Mouse (Mus musculus) fat pad, adult 2 months (tissue): ENCODE results near the gene Sec63.

Experiments used
- DNase-seq: peaks from one replicate; pipeline ENCODE4 v3.0.0-alpha.2; 2011; ENCODE audit warnings: low read depth, low spot score; ENCODE audit errors: extremely low read depth

Sec63 gene

DNA sequence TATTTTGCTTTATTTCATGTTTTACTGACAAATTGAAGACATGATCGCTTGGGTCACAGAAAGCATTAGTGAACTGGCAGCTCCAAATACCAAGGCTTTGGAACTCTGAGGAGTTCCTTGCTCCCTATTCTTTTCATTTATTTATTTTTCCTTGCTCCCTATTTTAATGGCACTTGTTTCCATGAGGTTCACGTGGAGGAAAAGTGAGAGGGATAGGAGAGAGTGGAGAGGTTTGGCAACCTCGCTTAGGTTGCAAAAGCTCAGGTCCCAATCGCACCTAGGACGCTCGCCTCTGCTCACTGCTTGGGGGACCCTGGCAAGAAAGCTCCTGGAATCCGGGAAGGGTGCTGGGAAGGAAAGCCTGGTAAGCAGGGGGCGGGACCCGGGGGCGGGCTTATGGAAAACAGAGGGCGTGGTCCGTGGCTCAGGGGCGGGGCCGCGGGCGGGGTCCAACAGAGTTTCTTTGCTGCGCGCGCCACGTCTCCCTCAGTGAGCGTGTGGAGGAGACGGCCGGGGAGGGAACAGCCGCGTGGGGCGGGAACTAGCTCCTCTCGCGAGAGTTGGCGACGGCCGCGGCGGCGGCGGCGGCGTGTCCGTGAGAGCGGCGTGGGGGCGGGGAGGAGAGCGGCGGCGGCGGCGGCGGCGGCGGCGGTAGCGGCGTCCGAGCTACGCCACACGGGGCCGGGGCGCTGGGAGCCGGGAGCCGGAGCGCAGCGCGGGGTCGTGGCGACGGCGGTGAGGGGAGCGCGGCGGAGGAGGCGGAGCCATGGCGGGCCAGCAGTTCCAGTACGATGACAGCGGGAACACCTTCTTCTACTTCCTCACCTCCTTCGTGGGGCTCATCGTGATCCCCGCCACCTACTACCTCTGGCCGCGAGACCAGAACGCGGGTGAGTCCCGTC, at the start of gene Sec63:
TSS of gene Sec63 (plus strand) at position 498 of the 902 bp plus-strand sequence.
- DNase-seq = peak; percentile 36

DNA sequence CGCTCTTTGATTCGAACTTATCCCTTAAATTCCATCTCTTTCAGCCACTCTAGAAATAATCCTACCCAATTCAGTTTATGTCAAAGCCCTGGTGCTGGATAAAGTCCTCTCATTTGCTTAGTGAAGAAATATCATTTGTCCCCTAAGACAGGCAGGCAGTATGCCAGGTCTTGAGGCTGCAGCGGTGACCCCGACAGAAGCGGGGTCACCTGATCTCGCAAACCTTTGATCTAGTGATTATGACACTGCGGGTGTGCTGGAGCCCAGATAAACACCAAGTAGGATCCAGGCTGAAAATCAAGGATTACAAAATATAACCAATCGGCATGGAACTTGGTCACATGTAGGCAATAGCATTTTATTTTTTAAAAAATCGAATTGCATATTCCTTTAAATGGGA, 46.6 kb upstream of the Sec63 start:
- DNase-seq = no peak

DNA sequence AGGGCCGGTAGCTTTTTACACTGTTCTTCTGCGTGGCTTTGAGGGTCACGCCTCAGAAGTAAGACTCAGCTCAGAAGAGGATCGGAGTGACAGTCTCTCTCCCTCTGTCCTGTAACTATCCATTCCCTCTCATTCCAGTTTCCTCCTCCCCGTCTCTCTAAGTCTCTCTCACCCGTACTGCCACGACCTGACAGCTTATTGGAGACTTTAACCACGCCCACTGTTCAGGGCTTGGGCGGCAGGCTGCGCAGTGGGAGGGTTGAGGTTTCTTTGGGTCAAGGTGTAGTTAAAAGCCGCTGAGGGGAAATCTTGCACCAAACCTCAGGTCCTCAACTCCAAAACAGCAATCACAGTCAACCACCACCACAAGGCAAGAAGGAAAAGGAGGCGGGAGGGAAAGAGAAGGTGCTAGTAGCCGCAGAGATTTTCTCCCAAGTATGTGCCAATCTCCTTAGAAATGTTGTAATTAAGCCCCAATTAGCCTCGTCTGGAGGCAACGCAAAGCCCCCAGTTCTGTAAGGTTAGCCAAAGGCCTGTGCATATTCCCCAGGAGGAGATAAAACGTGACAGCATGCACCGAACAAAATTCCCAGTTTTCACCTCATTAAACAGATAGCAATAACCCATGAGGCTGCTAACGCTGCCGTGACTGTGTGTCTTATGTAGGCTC, 45.8 kb upstream of the Sec63 start:
- DNase-seq = no peak

DNA sequence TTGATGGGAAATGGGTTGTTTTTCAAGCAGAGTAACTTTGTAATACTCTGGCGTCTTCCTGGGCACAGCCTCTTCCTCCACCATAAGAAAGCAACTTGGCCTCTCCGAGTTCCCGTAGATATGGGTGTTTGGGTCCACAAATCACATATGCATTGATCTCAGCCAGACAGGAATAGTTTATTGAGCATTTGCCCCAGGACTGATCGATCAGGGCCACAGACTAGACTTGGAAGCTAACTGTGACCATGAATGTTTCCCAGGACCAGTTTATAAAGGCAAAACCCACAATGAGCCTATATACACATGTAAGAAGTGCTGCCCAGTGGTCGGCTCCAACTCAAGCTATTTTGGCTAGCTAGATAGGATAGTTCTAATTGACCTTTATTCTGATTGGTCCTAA, 39.2 kb upstream of the Sec63 start:
- no peak for DNase-seq

DNA sequence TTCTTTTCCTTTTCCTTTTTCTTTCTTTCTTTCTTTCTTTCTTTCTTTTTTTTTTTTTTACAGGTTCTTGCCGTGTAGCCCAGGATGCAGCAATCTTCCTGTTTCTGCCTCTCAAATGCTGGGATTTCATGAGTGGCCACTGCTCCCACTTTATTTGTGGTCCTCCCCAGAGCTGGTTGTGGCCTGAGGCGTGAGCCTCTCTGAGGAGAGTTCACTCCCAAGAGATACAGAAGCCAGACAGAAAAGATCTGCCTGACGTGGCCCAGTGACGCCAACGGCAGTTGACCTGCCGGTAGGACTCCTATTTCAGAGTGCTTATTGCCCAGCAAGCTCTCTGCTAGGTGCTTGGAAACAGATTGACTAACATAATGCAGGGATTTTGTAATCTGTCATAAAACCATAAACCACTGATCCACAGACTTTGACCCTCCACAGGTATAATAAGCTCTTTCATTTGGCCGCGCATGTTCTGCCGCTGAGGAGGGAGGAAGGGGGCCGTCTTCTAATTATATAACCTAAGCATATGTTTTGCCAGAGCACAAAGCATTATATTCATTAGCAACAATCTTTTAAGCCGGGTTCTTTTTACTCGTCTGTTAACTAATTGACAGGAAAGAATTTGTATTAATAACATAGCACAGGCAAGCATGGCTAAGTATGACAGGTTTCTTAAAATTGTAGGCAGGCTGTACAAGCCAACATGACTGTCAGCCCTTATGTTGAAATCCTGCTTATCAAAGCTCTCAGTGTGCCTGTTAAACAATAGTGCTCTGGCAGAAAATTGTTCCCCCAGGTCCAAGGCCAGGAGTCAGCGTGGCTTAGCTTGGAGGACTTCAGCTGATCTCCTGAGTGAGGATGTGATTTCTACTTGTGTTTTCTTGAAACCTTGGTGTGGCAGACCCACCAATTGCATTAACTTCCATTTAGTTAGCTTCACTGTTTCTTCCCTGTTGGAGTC, 37.7 kb upstream of the Sec63 start:
- peak; percentile 86 for DNase-seq

DNA sequence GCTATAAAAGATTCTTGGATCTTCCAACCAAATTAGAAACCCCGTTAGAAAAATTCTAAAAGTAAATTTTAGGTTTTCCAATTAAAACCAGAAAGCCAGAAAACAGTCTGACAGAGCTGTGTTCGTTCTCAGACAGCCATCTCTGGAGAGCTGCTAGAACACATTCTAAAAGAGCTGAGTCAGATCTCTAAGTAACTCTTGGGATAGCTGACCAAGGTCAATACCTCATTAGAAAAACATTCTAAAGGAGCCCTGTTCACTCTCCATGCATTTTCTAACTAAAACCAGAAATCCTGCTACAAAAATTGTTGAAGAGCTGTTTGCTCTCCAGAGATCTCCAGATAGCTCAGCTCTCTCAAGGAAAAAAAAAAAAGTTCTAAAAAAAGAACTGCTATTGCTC, 31.7 kb upstream of the Sec63 start:
- DNase-seq = no peak

DNA sequence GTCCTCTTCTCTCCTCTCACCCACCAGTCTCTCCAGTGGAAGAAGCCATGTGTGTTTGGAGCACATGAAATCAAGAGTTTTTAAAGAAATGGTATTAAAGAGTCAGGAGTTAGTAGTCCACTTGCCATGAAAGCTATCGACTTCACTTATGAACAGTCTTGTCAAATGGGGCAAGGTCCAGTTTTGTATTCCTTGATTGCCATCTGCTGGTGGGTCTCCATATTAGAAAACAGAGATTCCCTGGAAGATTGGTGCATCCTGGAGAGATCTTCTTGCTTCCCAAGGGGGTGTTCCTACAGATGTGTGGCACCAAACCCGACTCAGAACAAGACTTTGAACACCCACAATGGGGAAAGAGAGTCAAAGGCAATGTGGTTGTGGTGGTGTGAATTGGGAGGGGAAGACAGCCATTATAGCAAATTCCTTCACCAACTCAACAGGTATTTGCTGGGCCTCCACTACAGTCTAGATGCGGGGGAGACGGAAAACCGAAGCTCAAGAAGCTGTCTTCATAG, 26.7 kb upstream of the Sec63 start:
- no peak for DNase-seq

DNA sequence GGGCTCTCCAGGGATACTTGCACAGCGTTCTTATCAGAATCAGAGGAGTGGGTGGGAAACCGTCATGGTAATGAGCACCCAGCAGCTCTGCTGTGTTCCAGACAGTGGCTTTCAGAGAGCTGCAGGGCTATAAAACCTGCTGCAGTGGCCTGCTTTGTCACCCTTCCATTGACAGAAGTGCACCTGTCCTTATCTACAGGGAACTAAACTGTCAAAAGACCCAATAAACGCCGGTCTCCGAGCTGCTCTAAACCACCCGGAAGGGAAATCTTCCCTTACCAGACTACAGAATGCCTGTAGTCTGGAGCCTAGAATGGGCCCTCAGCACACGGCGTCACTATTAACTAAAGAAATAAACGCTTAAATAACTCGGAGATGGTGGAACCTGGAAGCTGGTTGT, 9.5 kb upstream of the Sec63 start:
- DNase-seq = no peak

DNA sequence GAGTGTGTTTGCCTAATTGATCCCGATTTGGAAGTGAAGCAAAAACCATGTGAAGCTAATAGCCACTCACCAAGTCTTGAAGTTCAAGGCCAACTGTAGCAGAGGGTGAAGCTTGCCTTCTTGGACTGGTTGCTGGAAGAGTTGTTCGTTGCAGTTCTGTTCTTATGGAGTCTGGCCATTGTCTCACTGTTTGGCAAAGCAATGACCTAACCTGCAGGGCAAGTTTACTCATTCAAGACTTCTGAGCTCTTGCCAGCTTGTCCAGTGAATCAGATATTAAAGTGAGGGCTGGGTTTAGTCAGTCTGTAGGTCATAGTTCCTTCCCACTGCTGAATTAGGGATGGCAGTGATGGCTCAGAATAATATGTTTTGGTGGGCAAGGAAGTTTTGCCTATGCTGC, 7.0 kb upstream of the Sec63 start:
- peak; percentile 88 for DNase-seq

DNA sequence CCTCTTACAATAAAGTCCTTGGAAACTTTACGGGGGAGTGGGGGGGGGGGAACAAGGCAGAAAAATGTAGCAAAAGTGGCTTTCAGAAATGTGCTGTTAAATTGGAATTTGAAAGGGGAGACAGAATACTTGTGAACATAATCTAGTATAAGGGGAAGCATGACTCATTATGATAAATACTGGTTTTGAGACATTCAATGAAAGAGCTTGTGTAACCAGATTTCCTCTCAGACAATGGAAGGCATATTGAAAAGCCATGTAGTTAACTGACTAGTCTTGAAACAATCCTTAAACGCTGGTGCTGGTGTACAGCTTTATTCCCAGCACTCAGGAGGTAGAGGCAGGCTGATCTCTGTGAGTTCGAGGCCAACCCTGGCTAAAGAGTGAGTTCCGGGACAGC, 1.6 kb upstream of the Sec63 start:
- DNase-seq = no peak

DNA sequence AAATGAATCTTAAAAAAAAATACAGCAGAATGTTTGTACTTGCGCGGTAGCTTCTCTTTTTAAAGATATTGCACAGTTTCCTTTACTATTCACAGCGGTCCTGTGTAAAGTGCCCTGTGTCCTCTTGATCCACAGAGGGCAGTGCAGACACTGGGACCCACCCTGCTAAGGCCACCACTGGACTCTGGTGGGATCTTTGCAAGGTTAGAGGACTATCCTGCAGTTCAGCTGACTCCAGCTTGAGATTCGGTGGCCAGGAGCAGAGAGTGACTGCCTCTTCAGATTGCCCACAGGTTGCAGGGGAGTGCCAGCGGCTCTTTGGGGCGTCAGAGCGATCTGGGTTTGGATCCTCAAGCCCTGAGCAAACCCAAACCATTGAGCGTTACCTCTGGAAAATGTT, 967 bp upstream of the Sec63 start:
- no peak for DNase-seq

DNA sequence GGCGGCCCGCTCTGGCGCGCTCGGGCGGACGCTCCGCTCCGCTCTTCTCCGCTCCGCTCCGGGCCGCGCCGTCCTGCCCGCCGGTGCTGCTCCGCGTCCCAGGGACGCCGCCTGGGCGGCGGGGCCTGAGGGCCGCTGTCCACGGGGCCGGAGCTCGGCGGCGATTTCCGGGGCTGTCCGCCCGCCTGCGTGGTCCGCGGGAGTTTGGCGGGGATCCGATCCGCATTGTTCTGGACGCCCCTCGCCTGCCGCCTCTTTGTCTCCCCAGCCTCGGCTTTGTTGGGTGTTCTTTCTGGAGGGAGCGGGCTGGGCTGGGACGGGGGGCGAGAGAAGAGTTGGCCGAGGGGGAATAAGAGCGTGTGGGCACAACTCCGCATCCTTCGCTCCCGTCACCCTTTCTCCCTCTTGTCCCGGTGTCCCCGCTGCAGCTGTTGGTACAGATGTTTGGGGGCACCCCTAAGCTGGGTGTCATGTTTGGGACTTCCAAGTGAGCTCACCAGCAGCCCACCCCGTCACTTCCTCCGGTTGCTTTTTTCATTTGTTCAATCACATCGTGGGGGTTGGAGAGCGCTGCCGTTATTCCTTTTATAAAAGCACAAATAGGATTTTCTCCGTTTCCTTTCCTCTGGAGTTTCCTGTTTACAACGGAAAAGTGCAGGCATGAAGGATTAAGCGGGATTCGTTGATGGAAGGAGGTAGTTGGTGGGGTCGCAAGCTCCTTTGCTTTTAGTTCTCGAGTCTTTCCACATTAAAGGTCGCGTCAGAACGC, 789 bp downstream of the Sec63 start:
- DNase-seq = no peak

DNA sequence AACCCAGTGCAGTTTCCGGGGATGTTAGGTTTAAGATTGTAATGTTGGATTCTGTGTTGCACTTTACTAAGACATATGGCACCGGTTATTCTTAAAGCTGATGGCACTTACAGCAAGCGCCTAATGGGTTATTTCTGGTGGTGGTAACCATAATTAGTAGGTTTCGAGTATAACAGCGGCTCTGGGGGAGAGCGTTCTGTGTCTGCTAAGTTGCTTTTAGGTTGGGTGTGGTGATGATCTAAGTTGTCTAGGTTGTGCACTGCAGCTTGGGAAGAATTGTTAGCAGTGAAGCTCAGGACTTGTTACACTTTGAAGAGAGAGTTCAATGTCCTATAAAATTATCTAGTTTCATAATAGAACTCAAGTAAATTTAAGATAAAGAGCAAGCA, 1.4 kb downstream of the Sec63 start:
- DNase-seq = no peak

DNA sequence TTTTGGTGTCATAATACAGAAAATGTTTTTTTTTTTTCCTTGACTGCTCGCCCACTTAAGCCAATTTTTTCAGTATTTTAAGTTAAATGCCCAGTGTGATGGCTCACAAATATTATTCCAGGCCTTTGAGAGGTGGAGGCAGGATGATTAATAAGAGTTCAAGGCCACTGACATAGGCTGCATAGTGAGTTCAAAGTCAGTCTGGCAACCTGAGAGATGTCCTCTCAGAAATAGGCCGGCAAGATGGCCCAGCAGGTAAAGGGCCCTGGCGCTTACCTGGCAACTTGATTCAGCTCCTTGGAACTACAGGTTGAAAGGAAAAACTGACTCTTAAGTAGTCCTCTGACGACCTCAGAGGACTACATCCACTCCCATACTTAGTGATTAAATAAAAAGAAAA, 1.9 kb downstream of the Sec63 start:
- DNase-seq = no peak

DNA sequence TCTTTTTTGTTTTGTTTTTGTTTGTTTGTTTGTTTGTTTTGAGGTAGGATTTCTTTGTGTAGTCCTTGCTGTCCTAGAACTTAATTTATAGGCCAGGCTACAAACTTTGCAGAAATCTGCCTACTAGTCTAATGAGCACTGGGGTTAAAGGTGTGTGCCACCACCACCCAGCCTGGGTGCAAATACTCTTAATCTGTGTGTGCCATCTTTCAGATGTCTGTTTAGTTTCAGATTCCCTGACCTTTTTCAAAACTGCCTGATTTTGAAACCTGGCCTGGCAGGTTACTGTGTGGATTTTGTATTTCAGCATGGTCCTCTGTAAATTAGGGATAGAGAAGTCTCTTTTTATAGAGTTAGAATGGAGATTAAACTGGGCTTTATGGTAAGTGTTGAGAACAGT, 4.0 kb downstream of the Sec63 start:
- DNase-seq = no peak

DNA sequence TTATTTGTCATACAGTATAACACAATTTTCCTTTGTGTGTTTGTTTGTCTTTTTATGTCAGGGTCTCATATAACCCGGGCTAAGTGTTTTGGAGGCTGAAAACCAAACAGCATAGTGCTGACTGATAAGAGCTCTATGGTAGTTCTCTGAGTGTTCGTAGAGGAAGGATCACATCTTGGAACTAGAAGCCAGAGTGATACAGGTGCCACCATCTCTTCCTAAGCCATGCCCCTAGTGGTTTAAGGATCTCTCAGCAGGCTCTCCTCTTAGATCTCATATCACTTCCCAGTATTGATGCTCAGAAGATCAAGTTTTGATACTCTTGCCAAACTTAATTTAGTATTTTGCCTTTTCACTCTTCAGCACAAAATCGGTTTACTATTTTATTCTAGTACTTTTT, 14.2 kb downstream of the Sec63 start:
- no peak for DNase-seq

DNA sequence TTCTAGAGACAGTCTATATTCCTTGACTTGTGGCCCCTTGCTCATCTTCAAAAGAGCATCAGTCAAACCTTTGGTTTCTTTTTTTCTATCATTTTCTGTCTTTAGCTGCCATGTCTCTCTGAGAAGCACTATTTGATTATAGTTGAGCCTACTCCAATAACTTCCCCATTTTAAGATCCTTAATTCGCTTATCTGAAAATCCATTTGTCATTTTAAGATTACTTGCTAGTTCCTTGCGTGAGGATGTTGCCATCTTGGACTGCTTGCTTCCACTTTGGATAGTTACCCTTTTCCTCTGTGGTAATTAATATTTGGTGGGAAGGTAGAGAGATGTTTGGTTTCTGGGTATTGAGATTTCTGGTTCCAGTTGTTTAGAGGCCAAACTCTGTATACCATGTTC, 19.5 kb downstream of the Sec63 start:
- no peak for DNase-seq

DNA sequence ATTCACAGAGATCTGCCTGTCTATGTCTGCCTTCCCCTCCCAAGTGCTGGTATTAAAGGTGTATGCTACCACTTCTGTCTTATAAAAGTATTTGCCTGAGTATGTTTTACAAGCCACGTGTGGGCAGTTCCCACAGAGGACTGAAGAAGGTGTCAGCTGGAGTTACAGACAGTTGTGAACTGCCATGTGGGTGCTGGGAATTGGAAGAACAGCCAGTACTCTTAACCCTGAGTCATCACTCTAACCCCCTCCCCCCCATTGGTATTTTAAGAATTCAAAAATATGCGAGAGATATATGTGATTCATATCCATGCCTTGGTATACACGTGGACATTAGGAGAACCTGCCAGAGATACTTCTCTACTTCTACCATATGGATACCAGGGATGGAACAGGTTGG, 20.4 kb downstream of the Sec63 start:
- no peak for DNase-seq

DNA sequence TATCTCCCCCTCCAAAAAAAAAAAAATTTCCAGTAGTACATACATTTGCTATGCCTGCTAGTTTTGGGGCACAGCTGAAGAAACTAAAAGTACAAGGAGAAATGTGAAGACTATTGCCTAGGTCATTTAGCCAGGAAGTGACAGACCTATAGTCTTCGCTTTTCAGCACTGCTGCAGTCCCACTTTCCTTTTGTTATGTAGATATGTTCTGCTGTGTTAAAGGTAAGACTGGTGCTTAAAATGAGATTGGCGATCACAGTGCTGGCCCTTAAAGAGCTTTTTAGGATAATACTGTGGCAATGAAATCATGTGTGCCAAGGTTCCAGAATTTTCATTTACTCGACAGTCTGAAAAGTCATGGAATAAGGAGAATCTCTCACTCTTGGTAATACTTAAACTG, 39.6 kb downstream of the Sec63 start:
- DNase-seq = no peak

DNA sequence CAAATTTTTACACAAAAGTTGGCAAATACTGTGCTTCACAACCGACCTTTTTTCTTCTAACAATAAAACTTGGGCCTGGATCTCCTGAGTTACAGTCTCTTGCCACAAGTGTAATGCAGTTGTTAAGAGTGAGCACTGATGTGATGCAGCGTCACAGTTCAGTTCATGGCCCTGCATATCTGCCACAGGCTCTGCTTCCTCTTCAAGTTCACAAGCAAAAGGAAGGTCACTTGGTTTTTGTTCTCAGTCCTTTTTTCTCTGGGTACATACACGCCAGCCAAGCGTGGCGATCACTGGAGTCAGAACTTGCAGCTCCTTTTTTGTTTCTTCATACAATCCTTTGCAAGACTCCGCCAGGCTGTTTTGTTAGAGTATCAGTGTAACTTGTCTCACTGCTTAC, 64.6 kb downstream of the Sec63 start:
- no peak for DNase-seq
